Mouse (Mus musculus) intestine, embryonic 14.5 days (tissue): Measurements from ENCODE around the gene Map7d2. TPM values are rescaled to one million over a fixed set of nuclear protein-coding genes. Genes with fewer than 3 reads are reported as not detected.

Experiments used
- ATAC-seq: fragments of 200-750 bp; cut with Nextera tagmentation; replicated peaks from 2 replicates; pipeline ENCODE4 v1.8.0; 2017; ENCODE audit warnings: low read depth, moderate number of reproducible peaks, moderate TSS enrichment, moderate library complexity; ENCODE audit not compliant: low FRiP score, low TSS enrichment
- DNase-seq: peaks from one replicate; pipeline ENCODE4 v3.0.0-alpha.2; 2018; ENCODE audit warnings: low spot score
- H3K27ac ChIP-seq: fragments of 300-500 bp; sonication (generic); 2 replicates; pipeline ENCODE4 v1.5.1; 2014; ENCODE audit warnings: low read depth, mild to moderate bottlenecking, control low read depth
- H3K27me3 ChIP-seq: fragments of 300-500 bp; sonication (generic); replicated peaks from 2 replicates; pipeline ENCODE4 v1.6.1; 2014; ENCODE audit warnings: low read length, control low read depth; ENCODE audit not compliant: control insufficient read depth, insufficient read depth
- H3K36me3 ChIP-seq: fragments of 300-500 bp; sonication (generic); 2 replicates; pipeline ENCODE4 v1.6.1; 2014; ENCODE audit warnings: low read length, control low read depth; ENCODE audit not compliant: control insufficient read depth, insufficient read depth
- H3K4me1 ChIP-seq: fragments of 300-500 bp; sonication (generic); replicated peaks from 2 replicates; pipeline ENCODE4 v1.6.1; 2014; ENCODE audit warnings: low read length, control low read depth, mixed read lengths; ENCODE audit not compliant: control insufficient read depth, insufficient read depth
- H3K4me2 ChIP-seq: fragments of 300-500 bp; sonication (generic); 2 replicates; pipeline ENCODE4 v1.6.1; 2014; ENCODE audit warnings: low read length
- H3K4me3 ChIP-seq: fragments of 300-500 bp; sonication (generic); 2 replicates; pipeline ENCODE4 v1.5.1; 2014; ENCODE audit warnings: low read depth, low read length, control low read depth, mixed read lengths
- H3K9ac ChIP-seq: fragments of 300-500 bp; sonication (generic); 2 replicates; pipeline ENCODE4 v1.6.1; 2014; ENCODE audit warnings: mild to moderate bottlenecking, low read length
- H3K9me3 ChIP-seq: fragments of 300-500 bp; sonication (generic); 2 replicates; pipeline ENCODE4 v1.6.1; 2016; ENCODE audit warnings: low read length, control low read depth; ENCODE audit not compliant: control insufficient read depth
- WGBS: fragments of 180-500 bp; shearing (Covaris S2); extraction: QIAGEN DNeasy Blood & Tissue Kit; methylation state at CpG from one replicate; pipeline ENCODE4 v1.1.7; 2014; 5-methylcytosine and 5-hydroxymethylcytosine counted together
- polyA plus RNA-seq: library from polyadenylated mRNA; unstranded; fragments of >200 nt; fragmentation: Nextera tagmentation; extraction: Ambion mirVana; gene quantifications from 2 replicates; pipeline ENCODE4 v1.2.1, GENCODE M21; 2014

Gene Map7d2
- polyA plus RNA-seq, 1 experiment from 2014 or later = 1.9 TPM

DNA sequence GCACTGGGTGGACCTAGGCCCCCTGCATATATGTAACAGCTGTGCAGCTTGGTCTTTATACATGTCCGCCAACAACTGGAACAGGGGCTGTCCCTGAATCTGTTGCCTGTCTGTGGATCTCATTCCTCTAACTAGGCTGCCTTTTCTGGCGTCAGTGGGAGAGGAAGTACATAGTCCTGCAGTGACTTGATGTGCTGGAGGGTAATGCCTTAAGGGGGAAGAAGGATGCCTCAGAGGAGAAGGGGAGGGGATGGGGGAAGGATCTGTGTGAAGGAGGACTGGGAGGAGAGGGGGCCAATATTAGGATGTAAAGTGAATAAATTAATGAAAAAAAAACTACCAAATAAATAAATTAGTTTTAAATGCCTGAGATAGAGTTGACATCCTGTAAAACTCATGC is 88.8 kb downstream of the Map7d2 start:
- 67% methylated on average over 2 of the region's 2 CpGs for WGBS
- Histone ChIP-seq H3K36me3 (no peaks in the 10 kb centered on the region), H3K4me2 (no peak overlapping the region)

DNA sequence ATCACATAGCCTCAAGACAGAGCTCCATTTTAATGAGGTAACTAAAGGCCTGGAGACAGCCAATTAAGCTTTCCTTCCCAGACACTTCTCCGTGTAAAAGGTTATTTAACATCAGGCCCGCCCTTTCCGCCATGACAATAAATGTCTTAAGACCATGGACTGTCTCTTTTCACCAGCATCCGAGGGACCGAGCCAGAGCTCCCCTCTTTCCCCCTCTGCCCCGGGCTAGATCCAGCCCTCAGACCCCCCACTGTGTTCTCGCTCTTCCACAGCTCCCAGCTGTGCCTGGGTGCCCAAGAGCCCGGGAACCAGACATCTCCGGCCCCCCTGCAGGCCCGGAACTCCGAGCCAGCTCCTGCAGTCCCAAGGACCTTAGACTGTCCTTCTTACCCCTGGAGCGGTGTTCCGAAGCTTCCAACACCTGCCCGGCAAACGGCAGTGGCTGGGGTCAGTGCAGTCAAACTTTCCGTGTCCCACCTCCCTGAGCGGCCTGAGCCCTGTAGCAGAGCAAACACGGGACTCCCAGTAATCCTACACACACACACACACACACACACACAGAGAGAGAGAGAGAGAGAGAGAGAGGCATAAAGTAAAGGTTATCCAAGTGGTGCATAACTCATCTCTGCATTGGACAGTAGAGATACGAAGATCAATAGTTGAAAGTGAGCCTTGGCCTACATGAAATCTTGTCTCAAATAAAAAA is 94.1 kb downstream of the Map7d2 start:
- 52% methylated on average over 19 of the region's 19 CpGs for WGBS

More for the DNA sequence above, 88.8 kb downstream of the Map7d2 start:
- Histone ChIP-seq H3K27ac (no peak overlapping the region), H3K4me3 (no peak overlapping the region), H3K4me1 (no peaks in the 10 kb centered on the region), H3K27me3 (no peaks in the 10 kb centered on the region), H3K9me3 (no peaks in the 10 kb centered on the region), H3K9ac (no peak overlapping the region)
- DNase-seq = no peak
- no peak for ATAC-seq

DNA sequence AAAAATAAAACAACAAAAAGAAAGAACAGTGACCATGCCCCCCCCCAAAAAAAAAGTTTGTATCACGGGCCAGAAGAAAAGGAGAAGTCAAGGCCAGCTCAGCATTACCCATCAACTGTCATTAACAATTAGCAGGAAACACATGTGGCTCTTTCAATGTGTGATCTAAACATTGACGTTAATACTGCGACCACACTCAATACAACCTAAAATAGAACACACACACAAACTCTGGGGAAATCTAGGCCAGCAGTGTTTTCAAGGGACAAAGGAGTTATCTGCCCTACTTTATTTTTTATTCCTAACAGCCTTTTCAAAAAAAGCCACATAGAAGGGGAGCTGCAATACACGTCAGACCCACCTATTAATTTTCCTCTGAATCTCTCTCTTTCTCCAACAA is 94.7 kb downstream of the Map7d2 start:
- Histone ChIP-seq H3K4me2 (no peak overlapping the region), H3K27me3 (no peaks in the 10 kb centered on the region), H3K36me3 (no peaks in the 10 kb centered on the region), H3K4me1 (no peaks in the 10 kb centered on the region), H3K27ac (no peak overlapping the region), H3K4me3 (no peak overlapping the region), H3K9me3 (no peaks in the 10 kb centered on the region), H3K9ac (no peak overlapping the region)
- no peak for DNase-seq
- WGBS = 70% methylated on average over 4 of the region's 4 CpGs
- ATAC-seq = no peak

More for the DNA sequence above, 94.1 kb downstream of the Map7d2 start:
- H3K27me3 ChIP-seq = no peaks in the 10 kb centered on the region
- H3K9me3 ChIP-seq = no peaks in the 10 kb centered on the region
- no peak for ATAC-seq
- no peak overlapping the region for H3K9ac ChIP-seq
- no peak overlapping the region for H3K4me2 ChIP-seq
- DNase-seq = no peak
- H3K27ac ChIP-seq = no peak overlapping the region
- no peaks in the 10 kb centered on the region for H3K4me1 ChIP-seq
- no peak overlapping the region for H3K4me3 ChIP-seq
- H3K36me3 ChIP-seq = no peaks in the 10 kb centered on the region

DNA sequence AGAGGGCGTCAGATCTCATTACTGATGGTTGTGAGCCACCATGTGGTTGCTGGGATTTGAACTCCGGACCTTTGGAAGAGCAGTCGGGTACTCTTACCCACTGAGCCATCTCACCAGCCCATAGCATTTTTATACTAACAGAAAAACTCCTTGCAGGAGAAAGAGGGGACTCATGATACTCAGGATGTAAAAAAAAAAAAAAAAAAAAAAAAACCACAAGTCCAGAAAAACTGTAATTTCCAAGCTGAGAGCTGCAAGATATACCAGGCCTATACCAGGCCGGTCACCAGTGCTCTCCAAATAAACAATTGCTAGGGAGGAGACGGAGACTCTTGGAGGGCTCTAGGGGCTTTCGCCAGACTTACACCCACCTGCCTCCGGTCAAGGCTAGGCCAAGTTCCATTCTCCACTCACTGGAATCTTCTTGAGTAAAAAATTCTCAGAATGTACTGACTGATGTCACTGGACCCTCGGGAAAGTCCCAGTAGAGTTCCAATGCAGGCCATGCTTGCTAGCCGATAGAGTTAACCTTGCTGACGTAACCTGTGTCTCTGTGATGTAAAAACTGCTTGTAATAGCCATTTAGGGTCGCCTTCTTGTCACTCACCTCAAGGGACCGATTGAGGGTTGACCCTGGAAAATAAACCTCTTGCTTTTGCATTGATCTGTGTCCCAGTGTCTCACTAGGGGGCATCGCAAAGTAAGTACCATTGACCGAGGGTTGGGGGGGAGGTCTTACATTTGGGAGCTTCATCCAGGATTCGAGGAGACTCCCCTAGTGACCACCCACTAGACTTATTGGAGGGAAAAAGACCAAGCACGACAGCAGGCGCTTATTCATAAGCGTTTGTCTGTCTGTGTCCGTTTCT is 95.7 kb downstream of the Map7d2 start:
- H3K4me2 ChIP-seq = no peak overlapping the region
- H3K36me3 ChIP-seq = no peaks in the 10 kb centered on the region
- no peak for DNase-seq
- no peaks in the 10 kb centered on the region for H3K9me3 ChIP-seq
- 79% methylated on average over 19 of the region's 19 CpGs for WGBS
- no peak for ATAC-seq
- no peak overlapping the region for H3K4me3 ChIP-seq
- no peak overlapping the region for H3K9ac ChIP-seq
- H3K27ac ChIP-seq = no peak overlapping the region
- H3K4me1 ChIP-seq = no peaks in the 10 kb centered on the region
- no peaks in the 10 kb centered on the region for H3K27me3 ChIP-seq

DNA sequence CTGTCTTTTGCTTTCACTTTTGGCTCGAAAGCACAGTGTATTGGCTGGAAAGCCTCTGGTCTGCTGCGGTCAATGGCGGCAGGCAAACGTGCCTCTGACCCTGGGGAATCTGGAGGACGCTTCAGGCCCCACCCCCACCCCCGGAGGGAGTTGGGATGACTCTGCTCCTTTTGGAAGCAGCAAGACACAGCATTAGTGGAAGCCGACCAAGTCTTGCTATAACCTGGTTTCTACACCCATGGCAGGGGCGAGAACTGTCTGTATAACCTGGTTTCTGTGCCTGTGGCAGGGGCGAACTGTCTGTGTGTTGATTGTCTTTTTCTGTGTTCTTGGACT is 96.3 kb downstream of the Map7d2 start:
- H3K4me3 ChIP-seq = no peak overlapping the region
- H3K27me3 ChIP-seq = no peaks in the 10 kb centered on the region
- no peak overlapping the region for H3K27ac ChIP-seq
- H3K4me1 ChIP-seq = no peaks in the 10 kb centered on the region
- no peak for DNase-seq
- 78% methylated on average over 9 of the region's 9 CpGs for WGBS
- no peaks in the 10 kb centered on the region for H3K9me3 ChIP-seq
- no peak overlapping the region for H3K9ac ChIP-seq
- H3K36me3 ChIP-seq = no peaks in the 10 kb centered on the region
- H3K4me2 ChIP-seq = no peak overlapping the region
- ATAC-seq = no peak

DNA sequence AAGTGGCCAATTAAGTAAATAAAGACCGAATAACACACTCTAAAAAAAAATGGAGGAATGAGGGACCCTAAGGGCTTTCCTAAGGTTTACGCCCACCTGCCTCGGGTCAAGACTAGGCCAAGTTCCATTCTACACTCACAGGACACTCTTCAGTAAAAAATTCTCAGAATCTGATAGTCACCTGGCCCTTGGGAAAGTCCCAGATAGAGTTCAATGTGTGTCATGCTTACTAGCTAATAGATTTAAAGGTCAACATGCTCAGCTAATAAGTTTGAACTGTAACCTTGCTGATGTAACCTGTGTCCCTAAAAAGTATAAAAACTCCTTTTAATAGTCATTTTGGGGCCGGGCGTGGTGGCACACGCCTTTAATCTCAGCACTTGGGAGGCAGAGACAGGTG is 101.2 kb downstream of the Map7d2 start:
- 85% methylated on average over 6 of the region's 6 CpGs for WGBS
- Histone ChIP-seq H3K4me1 (no peaks in the 10 kb centered on the region), H3K36me3 (no peaks in the 10 kb centered on the region), H3K4me3 (no peak overlapping the region), H3K27ac (no peak overlapping the region), H3K4me2 (no peak overlapping the region), H3K27me3 (no peaks in the 10 kb centered on the region), H3K9me3 (no peaks in the 10 kb centered on the region), H3K9ac (no peak overlapping the region)
- no peak for DNase-seq
- ATAC-seq = no peak

DNA sequence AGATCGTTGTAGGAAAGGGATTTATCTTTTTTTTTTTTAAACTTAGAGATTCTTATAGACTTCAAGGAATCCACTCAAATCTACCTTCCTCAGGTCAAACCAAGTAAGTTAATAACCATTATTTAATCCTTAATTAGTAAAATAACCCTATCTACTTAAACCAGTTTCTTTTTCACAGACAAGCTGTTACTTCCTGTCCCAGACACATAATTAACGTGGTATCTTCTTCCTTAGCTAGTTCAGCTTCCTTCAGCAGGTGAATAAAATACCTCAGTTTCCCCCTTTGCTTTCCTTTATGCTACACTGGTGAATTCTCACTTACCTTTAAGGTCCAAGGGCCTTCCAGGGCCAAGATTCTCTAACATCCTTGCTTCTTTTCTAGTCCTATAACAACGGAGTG is 107.4 kb downstream of the Map7d2 start:
- Histone ChIP-seq H3K4me3 (no peak overlapping the region), H3K9me3 (no peaks in the 10 kb centered on the region), H3K36me3 (no peaks in the 10 kb centered on the region), H3K27me3 (no peaks in the 10 kb centered on the region), H3K27ac (no peak overlapping the region), H3K9ac (no peak overlapping the region), H3K4me2 (no peak overlapping the region), H3K4me1 (no peaks in the 10 kb centered on the region)
- DNase-seq = no peak
- ATAC-seq = no peak
- 69% methylated on average over 3 of the region's 3 CpGs for WGBS

DNA sequence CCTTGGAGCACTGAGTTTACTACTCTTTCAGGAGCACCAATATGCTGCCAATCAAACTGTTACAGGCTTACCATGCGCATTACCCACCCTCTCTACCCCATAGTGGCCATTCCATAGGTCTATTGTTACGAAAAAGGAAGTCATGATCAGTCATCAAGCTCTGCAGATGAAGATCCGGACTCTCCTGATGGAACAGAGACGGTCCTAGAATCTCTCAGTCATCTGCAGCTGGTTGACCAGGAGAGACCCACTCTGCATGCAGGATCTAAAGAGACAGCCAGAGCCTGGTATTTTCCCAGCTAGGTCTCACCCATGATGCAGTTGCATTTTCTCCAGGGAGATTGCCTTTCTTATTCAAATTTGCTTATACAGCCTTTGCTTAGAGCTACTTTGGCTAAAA is 108.3 kb downstream of the Map7d2 start:
- Histone ChIP-seq H3K4me1 (no peaks in the 10 kb centered on the region), H3K4me2 (no peak overlapping the region), H3K27ac (no peak overlapping the region), H3K36me3 (no peaks in the 10 kb centered on the region), H3K4me3 (no peak overlapping the region), H3K9me3 (no peaks in the 10 kb centered on the region), H3K9ac (no peak overlapping the region), H3K27me3 (no peaks in the 10 kb centered on the region)
- no peak for DNase-seq
- ATAC-seq = no peak
- WGBS = 76% methylated on average over 4 of the region's 4 CpGs

DNA sequence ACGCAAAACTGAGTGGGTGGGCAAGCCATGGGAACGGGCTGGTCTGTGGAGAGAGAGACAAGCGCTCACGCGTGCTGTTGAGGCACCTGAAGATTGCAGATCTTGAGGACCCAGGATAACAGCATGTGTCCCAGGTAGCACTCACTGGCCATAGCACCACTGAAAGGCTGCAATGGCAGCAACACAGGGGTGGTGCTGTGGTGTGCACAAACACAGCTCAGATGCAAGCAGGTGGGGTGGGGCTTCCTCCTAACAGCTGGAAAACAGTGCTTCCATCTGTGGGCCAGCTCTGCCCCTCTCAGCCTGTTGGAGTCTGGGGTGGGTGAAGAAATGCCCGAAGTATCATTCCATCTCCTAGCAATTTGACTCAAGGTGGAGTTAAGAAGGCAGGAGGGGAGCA is 112.0 kb downstream of the Map7d2 start, which contains the start of gene Bclaf3:
TSS of gene Bclaf3 (plus strand) at position 301 of the 400 bp plus-strand sequence.
- Histone ChIP-seq H3K27ac (no peak within 1 kb of the TSS), H3K4me1 (no peaks in the 10 kb centered on the region), H3K36me3 (no peaks in the 10 kb centered on the region), H3K27me3 (no peaks in the 10 kb centered on the region), H3K9me3 (no peaks in the 10 kb centered on the region), H3K9ac (no peak within 1 kb of the TSS), H3K4me3 (no peak within 1 kb of the TSS), H3K4me2 (no peak within 1 kb of the TSS)
- DNase-seq = no peak
- 77% methylated on average over 6 of the region's 6 CpGs for WGBS
- ATAC-seq = no peak
